ENCODE assay signal across 8 mouse cellular contexts in the genomic region with DNA sequence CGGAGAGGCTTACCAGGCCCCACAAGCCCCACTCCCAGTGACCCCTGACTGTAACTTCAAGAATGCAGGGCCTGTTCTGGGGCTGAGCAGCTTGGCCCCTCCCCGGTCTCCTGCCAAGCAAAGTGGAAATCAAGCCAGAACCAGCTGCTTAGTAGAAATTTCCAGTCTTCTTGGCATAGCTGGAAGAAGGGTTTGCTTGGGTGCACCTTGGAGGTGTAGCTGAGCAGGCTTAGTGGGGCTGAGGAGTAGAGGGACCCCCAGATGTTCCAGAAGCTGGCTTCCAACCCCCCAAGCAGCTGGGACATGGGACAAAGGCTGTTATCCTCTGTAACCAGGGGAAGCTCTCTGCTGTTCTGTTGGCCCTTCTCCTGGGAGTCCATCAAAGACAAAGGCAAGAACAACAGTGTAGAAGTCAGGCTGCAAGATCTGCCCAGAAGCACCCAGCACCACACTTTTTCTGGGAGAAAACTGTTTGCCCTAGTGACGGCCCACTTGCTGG.
DNase-seq lines count a peak whose midpoint lies in the region; ATAC-seq and TF ChIP-seq lines count a peak whose summit lies in the region.

No protein-coding gene starts in this region.

- no peak for ATAC-seq in embryonic facial prominence, embryonic 14.5 days (ENCODE audit: low read depth)
- no peak for ATAC-seq in hindbrain, postnatal 0 days
- ATAC-seq in monocyte, adult 5-6 weeks (replicated peaks; ENCODE audit: insufficient number of reproducible peaks, low FRiP score, low TSS enrichment, poor library complexity, severe bottlenecking): no peak

- H3K4me1 ChIP-seq in embryonic facial prominence, embryonic 14.5 days (ENCODE audit: control insufficient read depth, insufficient read depth, low read length): peaks cover 65% of the 10 kb centered on the region
- peaks cover 40% of the 10 kb centered on the region for H3K4me1 ChIP-seq in hindbrain, postnatal 0 days (ENCODE audit: insufficient read depth, low read length)

- H3K9me3 ChIP-seq in embryonic facial prominence, embryonic 14.5 days (ENCODE audit: control insufficient read depth, low read length): no peaks in the 10 kb centered on the region
- no peaks in the 10 kb centered on the region for H3K9me3 ChIP-seq in hindbrain, postnatal 0 days (ENCODE audit: low read length)

- H3K27ac ChIP-seq in layer of hippocampus, adult 2 months: peak overlapping the region; percentile 100
- H3K27ac ChIP-seq in embryonic facial prominence, embryonic 14.5 days (replicated peaks; ENCODE audit: low read depth, low read length): peak overlapping the region; percentile 100
- H3K27ac ChIP-seq in hindbrain, postnatal 0 days: peak overlapping the region; percentile 95

- WGBS in embryonic facial prominence, embryonic 14.5 days: 52% methylated on average over 3 of the region's 3 CpGs
- WGBS in hindbrain, postnatal 0 days: 32% methylated on average over 3 of the region's 3 CpGs

- H3K27me3 ChIP-seq in embryonic facial prominence, embryonic 14.5 days (replicated peaks; ENCODE audit: control insufficient read depth, insufficient read depth, low read length): no peaks in the 10 kb centered on the region
- no peaks in the 10 kb centered on the region for H3K27me3 ChIP-seq in hindbrain, postnatal 0 days (ENCODE audit: insufficient read depth, low read length)

- no peak overlapping the region for H3K4me3 ChIP-seq in layer of hippocampus, adult 2 months
- no peak overlapping the region for H3K4me3 ChIP-seq in embryonic facial prominence, embryonic 14.5 days (ENCODE audit: low read depth, low read length)
- H3K4me3 ChIP-seq in hindbrain, postnatal 0 days (ENCODE audit: low read length): no peak overlapping the region

- H3K9ac ChIP-seq in embryonic facial prominence, embryonic 14.5 days (ENCODE audit: low read depth, low read length): no peak overlapping the region; the same call in 1 of the 2 replicates
- no peak overlapping the region for H3K9ac ChIP-seq in hindbrain, postnatal 0 days (replicated peaks; ENCODE audit: low read length)

- H3K4me2 ChIP-seq in embryonic facial prominence, embryonic 14.5 days (ENCODE audit: low read depth, low read length): no peak overlapping the region
- no peak overlapping the region for H3K4me2 ChIP-seq in hindbrain, postnatal 0 days (ENCODE audit: low read depth, low read length)

- no peaks in the 10 kb centered on the region for H3K36me3 ChIP-seq in embryonic facial prominence, embryonic 14.5 days (ENCODE audit: control insufficient read depth, insufficient read depth, low read length)
- no peaks in the 10 kb centered on the region for H3K36me3 ChIP-seq in hindbrain, postnatal 0 days (ENCODE audit: insufficient read depth, low read length)

- no peak for DNase-seq in layer of hippocampus, adult 2 months (ENCODE audit: low spot score in 2 of 2)
- DNase-seq in layer of hippocampus, postnatal 14 days (ENCODE audit: low spot score in 2 of 2): no peak
- peak; percentile 79 for DNase-seq in embryonic facial prominence, embryonic 14.5 days (ENCODE audit: low spot score)
- peak; percentile 50 for DNase-seq in hindbrain, postnatal 0 days (ENCODE audit: low spot score)
- DNase-seq in lung, postnatal 4 days: peak; percentile 34 to 55
- DNase-seq in layer of hippocampus, postnatal 36 days: no peak
- no peak for DNase-seq in spleen, adult 12 weeks (ENCODE audit: low spot score)

- TF ChIP-seq CTCF in layer of hippocampus, adult 2 months (conservative IDR thresholded peaks at IDR 0.05): no peak
- TF ChIP-seq CTCF in hindbrain, postnatal 0 days (IDR thresholded peaks at IDR 0.05; ENCODE audit: low read depth): no peak

Comparison
In these comparisons a context has a peak if more than half of its experiments do, and no peak if none do; other contexts are left out.
1. DNase-seq: peak in embryonic facial prominence, embryonic 14.5 days (single experiment), hindbrain, postnatal 0 days (single experiment) and lung, postnatal 4 days (2 of 2); none in layer of hippocampus, adult 2 months (0 of 2), layer of hippocampus, postnatal 14 days (0 of 2), layer of hippocampus, postnatal 36 days (0 of 2) and spleen, adult 12 weeks (single experiment).
2. Peak in every context shown above with its lines, with median percentiles within 50 percentile points of each other: H3K27ac ChIP-seq.